Mouse (Mus musculus): ENCODE data around the gene Olfr860. TPM values are rescaled to one million over a fixed set of nuclear protein-coding genes. Genes with fewer than 3 reads are reported as not detected.
"Not testable (repeated sequence)": the region's sequence is repeated elsewhere in the genome, so short reads cannot be mapped to it uniquely, and the experiment has no call there.

The Olfr860 gene
- total RNA-seq (2015; ENCODE audit: low replicate concordance) (not detected in 2 replicates), total RNA-seq (2017; ENCODE audit: low replicate concordance) (not detected in 2 replicates)

DNA sequence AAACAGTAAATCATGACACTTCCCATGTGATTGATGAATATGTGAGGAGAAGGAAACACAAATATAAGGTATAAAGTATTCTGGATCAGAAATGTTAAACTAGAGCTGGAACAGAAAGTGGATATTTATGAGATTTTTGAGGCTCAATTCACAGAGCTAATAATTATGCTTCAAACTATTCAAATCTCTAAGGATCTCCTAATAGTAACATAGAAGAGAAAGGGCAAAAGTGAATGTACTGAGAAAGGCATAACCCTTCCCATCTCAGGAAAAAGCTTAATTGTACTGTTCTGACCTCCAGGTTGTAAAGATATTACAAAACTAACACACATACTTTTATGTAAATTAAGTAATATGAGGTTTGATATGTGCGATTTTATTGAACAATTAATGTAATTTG lies at the start of gene Olfr860:
Gene Olfr860, minus strand, starts transcription at position 101 of the 400 bp plus-strand sequence.
- no peak for ATAC-seq (replicated peaks; ENCODE audit: low FRiP score, poor library complexity, severe bottlenecking)

DNA sequence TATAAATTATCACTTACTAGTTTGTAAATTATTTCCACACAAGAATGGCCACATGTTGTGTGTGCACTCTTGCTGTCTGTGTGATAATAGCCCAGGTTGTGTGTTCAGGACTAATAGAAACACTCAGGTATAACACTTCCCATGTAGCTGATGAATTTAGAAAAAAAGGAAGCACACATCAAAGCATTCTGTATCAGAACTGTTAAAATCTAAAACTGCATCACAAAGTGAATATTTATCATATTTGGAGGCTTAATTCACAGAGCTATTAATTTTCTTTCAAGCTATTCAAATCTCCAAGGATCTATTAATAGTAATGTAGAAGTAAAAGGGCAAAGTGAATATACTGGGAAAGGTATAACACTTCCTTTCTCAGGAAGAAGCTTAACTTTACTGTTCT lies 38.4 kb upstream of the Olfr860 start, which contains the start of gene Olfr862:
Gene Olfr862, minus strand, starts transcription at position 101 of the 400 bp plus-strand sequence.
- no peak for ATAC-seq (replicated peaks; ENCODE audit: low FRiP score, poor library complexity, severe bottlenecking)

DNA sequence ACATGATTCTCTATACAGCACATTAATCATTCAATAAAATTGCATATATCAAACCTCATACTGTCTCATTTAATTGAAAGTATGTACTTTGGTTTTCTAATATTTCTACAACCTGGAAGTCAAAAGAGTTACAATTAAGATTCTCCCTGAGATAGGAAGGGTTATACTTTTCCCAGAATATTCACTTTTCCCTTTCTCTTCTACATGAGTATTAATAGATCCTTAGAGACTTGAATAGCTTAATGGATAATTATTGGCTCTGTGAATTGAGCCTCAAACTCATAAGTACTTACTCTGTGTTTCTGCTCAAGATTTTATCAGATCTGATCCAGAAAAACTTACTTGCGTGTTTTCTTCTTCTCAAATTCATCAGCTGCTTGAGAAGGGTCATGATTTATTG lies 44.9 kb downstream of the Olfr860 start, which contains the start of gene Olfr859:
Gene Olfr859, plus strand, starts transcription at position 301 of the 400 bp plus-strand sequence.
- not testable (repeated sequence) for ATAC-seq (replicated peaks; ENCODE audit: low FRiP score, poor library complexity, severe bottlenecking)

DNA sequence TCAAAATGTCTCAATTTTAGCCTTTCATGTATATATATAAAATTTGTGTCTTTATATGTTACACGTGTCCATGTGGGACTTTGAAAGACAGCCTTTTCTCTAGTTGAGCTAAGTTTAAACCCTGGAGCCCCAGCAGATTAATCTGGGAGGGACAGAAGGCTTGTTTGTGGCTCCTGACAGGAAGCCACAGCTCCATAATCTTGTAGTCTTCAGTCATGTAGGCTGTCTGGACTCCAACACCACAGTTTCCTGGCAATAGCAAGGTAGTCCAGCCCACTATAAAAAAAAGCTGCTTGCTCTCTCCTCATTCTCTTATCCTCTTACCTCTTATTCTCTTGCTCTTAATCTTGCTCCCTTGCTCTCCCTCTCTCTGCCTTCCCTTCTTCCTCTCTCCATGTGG lies 46.5 kb downstream of the Olfr860 start:
- no peak for ATAC-seq (replicated peaks; ENCODE audit: low FRiP score, poor library complexity, severe bottlenecking)

Other genes starting within 250 kb of the Olfr860 start
- gene Zfp317, start 227.6 kb downstream of the Olfr860 start, total RNA-seq (2015; ENCODE audit: low replicate concordance), result 5.8 and 7.5 TPM in 2 replicates
- 4.3 and 11.3 TPM in 2 replicates for gene Zfp317, start 227.6 kb downstream of the Olfr860 start, total RNA-seq (2017; ENCODE audit: low replicate concordance)
- not detected in 2 replicates for gene Olfr857, start 140.3 kb downstream of the Olfr860 start, total RNA-seq (2015; ENCODE audit: low replicate concordance)
- not detected in 2 replicates for gene Olfr857, start 140.3 kb downstream of the Olfr860 start, total RNA-seq (2017; ENCODE audit: low replicate concordance)
- gene Olfr58, start 69.5 kb downstream of the Olfr860 start, total RNA-seq (2015; ENCODE audit: low replicate concordance), result not detected in 2 replicates
- not detected in 2 replicates for gene Olfr58, start 69.5 kb downstream of the Olfr860 start, total RNA-seq (2017; ENCODE audit: low replicate concordance)
- gene Olfr859, start 44.8 kb downstream of the Olfr860 start, total RNA-seq (2015; ENCODE audit: low replicate concordance), result not detected in 2 replicates
- not detected in 2 replicates for gene Olfr859, start 44.8 kb downstream of the Olfr860 start, total RNA-seq (2017; ENCODE audit: low replicate concordance)
- not detected in 2 replicates for gene Olfr862, start 38.3 kb upstream of the Olfr860 start, total RNA-seq (2015; ENCODE audit: low replicate concordance)
- gene Olfr862, start 38.3 kb upstream of the Olfr860 start, total RNA-seq (2017; ENCODE audit: low replicate concordance), result not detected in 2 replicates
- gene Olfr77, start 67.1 kb upstream of the Olfr860 start, total RNA-seq (2015; ENCODE audit: low replicate concordance), result under 0.01 TPM in 1 of 2 replicates, not detected in the other
- gene Olfr77, start 67.1 kb upstream of the Olfr860 start, total RNA-seq (2017; ENCODE audit: low replicate concordance), result 0.77 TPM in 1 of 2 replicates, not detected in the other
- gene Olfr866, start 178.3 kb upstream of the Olfr860 start, total RNA-seq (2015; ENCODE audit: low replicate concordance), result not detected in 2 replicates
- gene Olfr866, start 178.3 kb upstream of the Olfr860 start, total RNA-seq (2017; ENCODE audit: low replicate concordance), result not detected in 2 replicates
- gene Olfr867, start 207.8 kb upstream of the Olfr860 start, total RNA-seq (2015; ENCODE audit: low replicate concordance), result not detected in 2 replicates
- not detected in 2 replicates for gene Olfr867, start 207.8 kb upstream of the Olfr860 start, total RNA-seq (2017; ENCODE audit: low replicate concordance)
- gene Olfr868, start 248.9 kb upstream of the Olfr860 start, total RNA-seq (2015; ENCODE audit: low replicate concordance), result not detected in 2 replicates
- not detected in 2 replicates for gene Olfr868, start 248.9 kb upstream of the Olfr860 start, total RNA-seq (2017; ENCODE audit: low replicate concordance)